Mouse (Mus musculus) neural tube, embryonic 10.5 days (tissue): ENCODE data around the gene Fbn1.
"Not testable (repeated sequence)": the region's sequence is repeated elsewhere in the genome, so short reads cannot be mapped to it uniquely, and the experiment has no call there.

ENCODE experiments used
- DNase-seq: peaks from one replicate; pipeline ENCODE4 v3.0.0-alpha.2; 2017; ENCODE audit warnings: low spot score; ENCODE audit errors: extremely low spot score

Gene Fbn1

GRCm38 (mm10) chr2:125295526-125295925 is 212.3 kb downstream of the Fbn1 start:
- DNase-seq = no peak

- DNase-seq = no peak
Measured at GRCm38 (mm10) chr2:125293969-125294491, 213.8 kb downstream of the Fbn1 start.

GRCm38 (mm10) chr2:125292616-125293015 is 215.2 kb downstream of the Fbn1 start:
- DNase-seq = no peak

- no peak for DNase-seq
Measured at GRCm38 (mm10) chr2:125291101-125291500, 216.7 kb downstream of the Fbn1 start.

- no peak for DNase-seq
Measured at GRCm38 (mm10) chr2:125290197-125290965, 217.4 kb downstream of the Fbn1 start.

GRCm38 (mm10) chr2:125285777-125286176 is 222.0 kb downstream of the Fbn1 start:
- no peak for DNase-seq

GRCm38 (mm10) chr2:125282334-125283206 is 225.2 kb downstream of the Fbn1 start:
- no peak for DNase-seq

GRCm38 (mm10) chr2:125279995-125280394 is 227.8 kb downstream of the Fbn1 start:
- DNase-seq = not testable (repeated sequence)

GRCm38 (mm10) chr2:125278474-125278873 is 229.3 kb downstream of the Fbn1 start:
- DNase-seq = no peak

GRCm38 (mm10) chr2:125276692-125277091 is 231.1 kb downstream of the Fbn1 start:
- DNase-seq = no peak

GRCm38 (mm10) chr2:125275617-125276016 is 232.2 kb downstream of the Fbn1 start:
- no peak for DNase-seq

GRCm38 (mm10) chr2:125268876-125269275 is 238.9 kb downstream of the Fbn1 start:
- DNase-seq = no peak

GRCm38 (mm10) chr2:125263753-125264152 is 244.0 kb downstream of the Fbn1 start:
- no peak for DNase-seq

GRCm38 (mm10) chr2:125263056-125263455 is 244.7 kb downstream of the Fbn1 start:
- DNase-seq = no peak

GRCm38 (mm10) chr2:125260326-125260725 is 247.5 kb downstream of the Fbn1 start:
- no peak for DNase-seq

GRCm38 (mm10) chr2:125259230-125260120 is 248.3 kb downstream of the Fbn1 start:
- DNase-seq = no peak

- no peak for DNase-seq
Measured at GRCm38 (mm10) chr2:125255886-125256285, 251.9 kb downstream of the Fbn1 start.

GRCm38 (mm10) chr2:125254630-125255029 is 253.2 kb downstream of the Fbn1 start:
- no peak for DNase-seq

- no peak for DNase-seq
Measured at GRCm38 (mm10) chr2:125253699-125254098, 254.1 kb downstream of the Fbn1 start.

- DNase-seq = no peak
Measured at GRCm38 (mm10) chr2:125252275-125252674, 255.5 kb downstream of the Fbn1 start.

- DNase-seq = no peak
Measured at GRCm38 (mm10) chr2:125251781-125252180, 256.0 kb downstream of the Fbn1 start.
